Mouse (Mus musculus) brain, embryonic 14.5 days (tissue): Measurements from ENCODE around the gene Gm20721. TPM values are rescaled to one million over a fixed set of nuclear protein-coding genes. Genes with fewer than 3 reads are reported as not detected.

Experiments used
- DNase-seq: peaks from one replicate; pipeline ENCODE4 v3.0.0-alpha.2; 2011; ENCODE audit warnings: low read depth
- CTCF ChIP-seq: fragments of 200-500 bp; IDR thresholded peaks from 2 replicates; pipeline ENCODE4 v1.5.1; 2012; ENCODE audit warnings: inconsistent platforms, mild to moderate bottlenecking, moderate library complexity, borderline replicate concordance; ENCODE audit not compliant: insufficient read depth, insufficient read length; ENCODE audit errors: extremely low read depth
- POLR2A ChIP-seq: fragments of 200-500 bp; IDR thresholded peaks from 2 replicates; pipeline ENCODE4 v1.6.1; 2012; ENCODE audit warnings: mild to moderate bottlenecking, inconsistent platforms, borderline replicate concordance; ENCODE audit not compliant: poor library complexity, insufficient read depth, insufficient read length, severe bottlenecking; ENCODE audit errors: extremely low read depth
- polyA plus RNA-seq: library from polyadenylated mRNA; depleted of rRNA; stranded (reverse); fragments of >200 nt; gene quantifications from 2 replicates; pipeline ENCODE4 v1.2.3, GENCODE M21; 2012

The Gm20721 gene
- polyA plus RNA-seq, 1 experiment = 0.53 TPM

GRCm38 (mm10) chr2:174307903-174308302 lies 38.6 kb downstream of the Gm20721 start:
- no peak for DNase-seq
- no peak for TF ChIP-seq POLR2A
- no peak for TF ChIP-seq CTCF

- no peak for TF ChIP-seq CTCF
- DNase-seq = no peak
Measured at GRCm38 (mm10) chr2:174305646-174306045, 40.9 kb downstream of the Gm20721 start.

GRCm38 (mm10) chr2:174302526-174302925 lies 44.0 kb downstream of the Gm20721 start:
- DNase-seq = no peak
- TF ChIP-seq POLR2A = no peak
- TF ChIP-seq CTCF = no peak

GRCm38 (mm10) chr2:174300666-174301065 lies 45.8 kb downstream of the Gm20721 start:
- TF ChIP-seq CTCF (no peak), POLR2A (no peak)
- no peak for DNase-seq

GRCm38 (mm10) chr2:174300186-174300585 lies 46.3 kb downstream of the Gm20721 start:
- TF ChIP-seq POLR2A = no peak
- TF ChIP-seq CTCF = no peak
- DNase-seq = no peak

GRCm38 (mm10) chr2:174299771-174300160 lies 46.7 kb downstream of the Gm20721 start:
- no peak for TF ChIP-seq CTCF
- TF ChIP-seq POLR2A = no peak
- no peak for DNase-seq

GRCm38 (mm10) chr2:174299091-174299770 lies 47.3 kb downstream of the Gm20721 start:
- DNase-seq = no peak
- TF ChIP-seq CTCF (no peak), POLR2A (no peak)

- no peak for DNase-seq
- TF ChIP-seq CTCF = no peak
- no peak for TF ChIP-seq POLR2A
Measured at GRCm38 (mm10) chr2:174298471-174298870, 48.0 kb downstream of the Gm20721 start.

- TF ChIP-seq CTCF (no peak), POLR2A (no peak)
- no peak for DNase-seq
Measured at GRCm38 (mm10) chr2:174297851-174298250, 48.7 kb downstream of the Gm20721 start.

- TF ChIP-seq CTCF (peak; percentile 54), POLR2A (no peak)
- DNase-seq = peak; percentile 52
Measured at GRCm38 (mm10) chr2:174297086-174297571, 49.4 kb downstream of the Gm20721 start.

GRCm38 (mm10) chr2:174295900-174296465 lies 50.5 kb downstream of the Gm20721 start:
- TF ChIP-seq POLR2A (no peak), CTCF (no peak)
- DNase-seq = no peak
